Mouse (Mus musculus): ENCODE results near the gene Dync1h1. TPM values are rescaled to one million over a fixed set of nuclear protein-coding genes. Genes with fewer than 3 reads are reported as not detected.
"Not testable (repeated sequence)": the region's sequence is repeated elsewhere in the genome, so short reads cannot be mapped to it uniquely, and the experiment has no call there.

Gene Dync1h1
- total RNA-seq, 2 experiments from 2014 or later, result 283 to 293 TPM

DNA sequence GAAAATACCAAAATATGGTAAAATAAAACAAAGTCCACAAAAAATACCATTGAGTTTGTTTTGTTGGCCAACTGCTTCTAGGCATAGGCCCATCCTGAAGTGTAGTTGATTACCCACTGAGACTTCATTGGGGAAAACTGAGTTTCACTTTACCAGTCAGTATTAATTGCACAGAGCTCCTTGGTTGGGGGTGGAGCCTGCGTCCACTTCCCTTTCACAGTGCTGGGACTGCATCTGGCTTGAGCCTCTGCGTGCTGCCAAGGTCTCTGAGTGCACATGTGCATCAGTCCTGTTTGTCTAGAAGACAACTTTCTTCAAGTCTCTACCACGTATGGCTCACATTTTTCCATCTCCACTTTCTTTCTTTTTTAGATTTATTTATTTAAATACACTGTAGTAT is 4.9 kb downstream of the Dync1h1 start:
- no peak for DNase-seq (ENCODE audit: low spot score in 2 of 2)

GRCm38 (mm10) chr12:110606676-110607075 is 5.4 kb downstream of the Dync1h1 start:
- DNase-seq (ENCODE audit: low spot score in 2 of 2), result no peak

- DNase-seq (ENCODE audit: low spot score in 2 of 2), result no peak
Measured at GRCm38 (mm10) chr12:110608460-110609152, 7.4 kb downstream of the Dync1h1 start.

DNA sequence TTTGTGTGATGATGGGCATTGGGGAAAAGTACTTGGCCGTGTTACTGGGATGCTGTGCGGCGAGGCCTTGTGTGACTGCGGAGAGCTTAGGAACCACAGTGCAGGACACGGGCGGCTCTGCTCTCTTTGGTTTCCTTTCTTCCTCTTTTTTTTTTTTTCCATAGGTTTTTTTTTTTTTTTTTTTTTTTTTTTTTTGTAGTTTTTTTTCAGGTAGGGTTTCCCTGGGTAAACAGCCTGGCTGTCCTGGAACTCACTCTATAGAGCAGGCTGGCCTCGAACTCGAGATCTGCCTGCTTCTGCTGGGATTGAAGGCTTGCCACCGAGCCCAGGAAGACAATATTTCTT is 7.9 kb downstream of the Dync1h1 start:
- DNase-seq (ENCODE audit: low spot score in 2 of 2), result no peak

GRCm38 (mm10) chr12:110610713-110611112 is 9.5 kb downstream of the Dync1h1 start:
- no peak for DNase-seq (ENCODE audit: low spot score in 2 of 2)

- DNase-seq (ENCODE audit: low spot score in 2 of 2), result no peak
Measured at GRCm38 (mm10) chr12:110630056-110630455, 28.8 kb downstream of the Dync1h1 start.

GRCm38 (mm10) chr12:110636293-110636692 is 35.0 kb downstream of the Dync1h1 start:
- no peak for DNase-seq (ENCODE audit: low spot score in 2 of 2)

GRCm38 (mm10) chr12:110637507-110638114 is 36.4 kb downstream of the Dync1h1 start:
- no peak for DNase-seq (ENCODE audit: low spot score in 2 of 2)

DNA sequence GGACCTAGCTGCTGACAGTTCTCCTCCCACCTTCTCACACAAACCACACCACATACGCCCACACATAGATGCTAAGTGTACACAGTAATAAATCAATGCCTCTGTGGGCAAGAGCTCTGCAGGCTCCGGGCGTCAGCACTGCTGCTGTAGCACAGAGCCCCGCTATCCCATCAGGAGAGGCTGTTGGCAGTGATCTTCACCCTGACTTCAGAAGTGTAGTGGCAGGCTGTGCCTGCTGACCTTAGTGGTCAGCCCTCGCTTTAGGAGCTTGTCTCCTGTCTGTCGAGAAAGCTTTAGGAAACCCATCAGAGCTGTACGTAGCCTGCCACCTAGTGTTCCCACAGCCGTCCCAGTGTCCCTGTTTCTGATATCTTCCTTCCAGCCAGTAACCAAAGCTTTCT is 49.0 kb downstream of the Dync1h1 start:
- DNase-seq (ENCODE audit: low spot score in 2 of 2), result peak in 1 of 2 experiments; percentile 70

DNA sequence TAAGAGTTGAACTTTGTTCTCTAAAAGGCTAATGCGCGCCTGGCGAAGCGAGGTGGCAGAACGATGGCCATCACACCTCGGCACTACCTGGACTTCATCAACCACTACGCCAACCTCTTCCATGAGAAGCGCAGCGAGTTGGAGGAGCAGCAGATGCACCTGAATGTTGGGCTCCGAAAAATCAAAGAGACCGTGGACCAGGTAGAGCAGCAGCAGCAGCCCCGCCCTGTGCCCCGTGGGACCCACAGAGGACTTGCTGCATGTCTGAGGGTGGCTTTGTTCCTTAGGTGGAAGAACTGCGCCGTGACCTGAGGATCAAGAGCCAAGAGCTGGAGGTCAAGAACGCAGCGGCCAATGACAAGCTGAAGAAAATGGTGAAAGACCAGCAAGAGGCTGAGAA is 50.2 kb downstream of the Dync1h1 start:
- DNase-seq (ENCODE audit: low spot score in 2 of 2), result no peak

GRCm38 (mm10) chr12:110661746-110662145 is 60.5 kb downstream of the Dync1h1 start:
- DNase-seq (ENCODE audit: low spot score in 2 of 2), result no peak

DNA sequence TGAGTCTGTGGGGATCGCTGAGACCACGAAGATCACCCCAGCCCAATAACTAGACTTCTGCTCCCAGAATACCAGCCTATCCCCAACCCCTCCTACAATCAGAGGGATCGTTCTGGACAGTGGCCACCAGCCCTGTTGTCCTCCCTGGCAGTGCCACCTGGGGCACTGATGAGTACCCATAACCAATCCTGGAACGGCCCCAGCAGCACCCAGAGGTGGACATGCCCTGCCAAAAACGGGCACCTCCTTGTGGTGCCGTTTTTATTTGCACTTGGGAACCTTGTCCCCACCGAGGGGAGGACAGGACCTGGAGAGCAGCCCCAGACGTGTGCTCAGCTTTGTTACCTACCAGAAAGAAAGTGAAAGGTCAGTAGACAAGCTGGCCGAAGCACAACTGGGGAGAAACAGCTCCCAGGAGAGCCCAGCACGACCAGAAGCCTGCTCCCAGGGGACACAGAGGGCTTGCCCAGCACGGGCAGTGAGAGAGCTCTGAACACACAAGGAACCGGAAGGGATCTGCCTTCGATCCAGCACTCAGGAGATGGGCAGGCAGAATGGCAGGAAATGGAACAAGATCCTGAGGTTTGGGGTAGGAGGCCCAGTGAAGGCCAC is 66.3 kb downstream of the Dync1h1 start:
- no peak for DNase-seq (ENCODE audit: low spot score in 2 of 2)

GRCm38 (mm10) chr12:110674243-110674642 is 73.0 kb downstream of the Dync1h1 start:
- no peak for DNase-seq (ENCODE audit: low spot score in 2 of 2)

- no peak for DNase-seq (ENCODE audit: low spot score in 2 of 2)
Measured at GRCm38 (mm10) chr12:110681191-110681590, 79.9 kb downstream of the Dync1h1 start.

DNA sequence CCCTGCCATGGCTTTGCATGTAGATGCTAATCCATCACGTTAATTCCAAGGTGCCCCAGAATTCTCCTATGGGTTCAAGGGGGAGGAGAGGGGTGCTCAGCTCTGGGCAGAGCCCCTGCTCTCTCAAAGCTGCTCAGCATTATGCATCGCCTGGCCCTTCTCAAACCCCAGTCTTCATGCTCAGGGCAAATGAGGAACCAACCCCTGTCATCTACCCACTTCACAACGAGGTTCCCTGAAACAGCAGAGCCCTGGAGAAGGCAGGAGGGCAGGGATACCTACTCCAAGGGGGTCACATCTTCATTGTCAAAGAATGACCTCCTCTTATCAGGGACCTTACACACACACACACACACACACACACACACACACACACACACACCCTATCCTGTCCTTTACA is 80.6 kb downstream of the Dync1h1 start:
- no peak for DNase-seq (ENCODE audit: low spot score in 2 of 2)

GRCm38 (mm10) chr12:110682561-110683299 is 81.5 kb downstream of the Dync1h1 start, which contains the start of gene 1700001K19Rik:
TSS of gene 1700001K19Rik (minus strand) at chr12:110682619.
- no peak for DNase-seq (ENCODE audit: low spot score in 2 of 2)

GRCm38 (mm10) chr12:110683580-110683979 is 82.3 kb downstream of the Dync1h1 start:
- no peak for DNase-seq (ENCODE audit: low spot score in 2 of 2)

GRCm38 (mm10) chr12:110687894-110688734 is 86.9 kb downstream of the Dync1h1 start:
- DNase-seq (ENCODE audit: low spot score in 2 of 2), result peak in 1 of 2 experiments; percentile 56

GRCm38 (mm10) chr12:110688921-110689320 is 87.7 kb downstream of the Dync1h1 start:
- DNase-seq (ENCODE audit: low spot score in 2 of 2), result not testable (repeated sequence)

DNA sequence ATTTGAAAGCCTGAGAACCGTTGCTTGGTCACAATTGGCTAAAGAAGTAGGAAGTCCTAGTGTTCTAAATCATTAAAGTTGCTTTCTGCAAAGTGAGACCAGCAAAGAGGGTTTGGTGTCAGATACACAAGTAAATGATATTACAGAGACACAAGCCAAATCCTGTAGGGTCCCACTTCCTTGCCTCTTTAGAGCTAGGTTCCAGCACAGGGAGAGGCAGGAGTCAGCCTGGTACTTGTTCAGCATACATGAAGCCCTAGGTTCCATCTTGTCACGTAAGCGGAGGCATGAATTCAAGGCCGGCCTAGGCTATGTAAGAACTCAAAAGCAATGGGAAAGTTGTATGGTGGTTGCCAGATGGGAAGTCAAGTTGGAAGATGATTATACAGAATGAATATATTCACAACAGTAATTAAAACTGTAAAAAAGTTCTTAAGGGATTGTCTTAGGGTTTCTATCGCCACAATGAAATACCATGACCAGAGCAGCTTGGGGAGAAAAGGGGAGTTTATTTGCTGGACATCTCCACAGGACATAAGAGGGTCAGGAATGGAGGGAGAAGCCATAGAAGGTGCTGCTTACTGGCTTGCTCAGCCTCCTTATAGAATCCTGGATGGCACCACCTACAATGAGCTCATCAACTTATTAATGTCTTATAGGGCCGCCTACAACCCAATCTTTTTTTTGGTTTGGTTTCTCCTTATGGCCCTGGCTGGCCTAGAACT is 88.8 kb downstream of the Dync1h1 start:
- no peak for DNase-seq (ENCODE audit: low spot score in 2 of 2)
